14 mouse cellular contexts compared by ENCODE assay signal in genomic region chr7:132692719-132693118, GRCm38 (mm10).
DNase-seq lines count a peak whose midpoint lies in the region; ATAC-seq and TF ChIP-seq lines count a peak whose summit lies in the region.
"Had no signal": no experiment of that assay in that cellular context is flagged by ENCODE, and none has a peak within 500 bp of the region (broad histone marks: within the 10 kb centered on the region; RNA-seq: fewer than 3 reads in every experiment).

No protein-coding gene starts in this region.

- no peak overlapping the region for H3K9ac ChIP-seq in heart, embryonic 11.5 days (ENCODE audit: low read depth, low read length)
- no peak overlapping the region for H3K9ac ChIP-seq in heart, adult 2 months (ENCODE audit: low read depth, low read length)
- H3K9ac ChIP-seq: heart, embryonic 15.5 days; intestine, embryonic 15.5 days; liver, embryonic 13.5 days; neural tube, embryonic 12.5 days had no signal

- H3K9me3 ChIP-seq in heart, embryonic 11.5 days (replicated peaks; ENCODE audit: control insufficient read depth, low read length): no peaks in the 10 kb centered on the region
- H3K9me3 ChIP-seq: heart, embryonic 15.5 days; intestine, embryonic 15.5 days; liver, embryonic 13.5 days; neural tube, embryonic 12.5 days had no signal

- TF ChIP-seq POLR2A in heart, adult 2 months (IDR thresholded peaks at IDR 0.05; ENCODE audit: insufficient read depth, low read depth, low read length): no peak
- no peak for TF ChIP-seq POLR2A in lung, adult 2 months (IDR thresholded peaks at IDR 0.05; ENCODE audit: borderline replicate concordance, extremely low read depth, low read depth, low read length)

- no peak for TF ChIP-seq EP300 in heart, adult 2 months (IDR thresholded peaks at IDR 0.05; ENCODE audit: insufficient read depth, low read depth, low read length)

- H3K79me2 ChIP-seq in heart, adult 2 months (replicated peaks; ENCODE audit: control insufficient read depth, insufficient read depth, low read length): no peaks in the 10 kb centered on the region

- no peaks in the 10 kb centered on the region for H3K27me3 ChIP-seq in heart, embryonic 11.5 days (ENCODE audit: control insufficient read depth, insufficient read depth, low read length)
- no peaks in the 10 kb centered on the region for H3K27me3 ChIP-seq in heart, adult 2 months (ENCODE audit: control insufficient read depth, insufficient read depth, low read length)
- H3K27me3 ChIP-seq: heart, embryonic 15.5 days; intestine, embryonic 15.5 days; liver, embryonic 13.5 days; megakaryocyte, embryonic 14.5 days; neural tube, embryonic 12.5 days had no signal

- H3K36me3 ChIP-seq in heart, embryonic 11.5 days (ENCODE audit: control insufficient read depth, insufficient read depth, low read length): no peaks in the 10 kb centered on the region
- H3K36me3 ChIP-seq in heart, adult 2 months (ENCODE audit: control insufficient read depth, insufficient read depth, low read length): no peaks in the 10 kb centered on the region
- H3K36me3 ChIP-seq: heart, embryonic 15.5 days; intestine, embryonic 15.5 days; liver, embryonic 13.5 days had no signal

- 81% methylated on average over 9 of the region's 9 CpGs for WGBS in heart, embryonic 11.5 days (ENCODE audit: insufficient replicate concordance)
- WGBS in heart, adult 2 months: 80% methylated on average over 9 of the region's 9 CpGs
- 91% methylated on average over 9 of the region's 9 CpGs for WGBS in lung, adult 2 months

- 0 out of 2 replicates have a peak, but pooled peaks have one; percentile 20 for ATAC-seq in heart, embryonic 11.5 days (replicated peaks; ENCODE audit: insufficient number of reproducible peaks, low FRiP score, low TSS enrichment)
- ATAC-seq: intestine, embryonic 15.5 days had no signal

- H3K4me2 ChIP-seq in heart, embryonic 11.5 days: no peak overlapping the region
- H3K4me2 ChIP-seq: heart, embryonic 15.5 days; intestine, embryonic 15.5 days; liver, embryonic 13.5 days; neural tube, embryonic 12.5 days had no signal

- H3K4me1 ChIP-seq in heart, embryonic 11.5 days (ENCODE audit: control insufficient read depth, insufficient read depth, low read length): peaks cover 22% of the 10 kb centered on the region
- peaks cover 20% of the 10 kb centered on the region for H3K4me1 ChIP-seq in heart, adult 2 months (ENCODE audit: control insufficient read depth, insufficient read depth, low read length)
- H3K4me1 ChIP-seq in lung, adult 2 months (ENCODE audit: control insufficient read depth, insufficient read depth, low read length): peaks cover 14% of the 10 kb centered on the region

- DNase-seq in heart, adult 2 months: no peak
- DNase-seq in Muller cell, postnatal 12 days (ENCODE audit: inconsistent ontology term): peak; percentile 48
- DNase-seq in adipocyte (ENCODE audit: low spot score): peak; percentile 40
- DNase-seq in kidney, postnatal 25 days: peak; percentile 73 to 88
- no peak for DNase-seq in thymus, postnatal 36 days
- no peak for DNase-seq in lung, adult 2 months
- DNase-seq: liver, embryonic 13.5 days; spleen, adult 18-20 months; thymus, postnatal 4 days had no signal

- H3K27ac ChIP-seq in heart, embryonic 11.5 days (ENCODE audit: low read depth, low read length): no peak overlapping the region
- H3K27ac ChIP-seq in heart, adult 2 months: no peak overlapping the region
- H3K27ac ChIP-seq: heart, embryonic 15.5 days; intestine, embryonic 15.5 days; liver, embryonic 13.5 days; neural tube, embryonic 12.5 days had no signal

- intact Hi-C loops in heart, adult 2 months (cut with DNase I): no loop called here

- H3K4me3 ChIP-seq in heart, embryonic 11.5 days (ENCODE audit: low read depth, low read length): no peak overlapping the region
- no peak overlapping the region for H3K4me3 ChIP-seq in heart, adult 2 months
- no peak overlapping the region for H3K4me3 ChIP-seq in lung, adult 2 months (replicated peaks; ENCODE audit: extremely low read depth, low read depth, low read length)
- H3K4me3 ChIP-seq: heart, embryonic 15.5 days; intestine, embryonic 15.5 days; liver, embryonic 13.5 days; megakaryocyte, embryonic 14.5 days; neural tube, embryonic 12.5 days had no signal

- TF ChIP-seq CTCF in heart, adult 2 months (IDR thresholded peaks at IDR 0.05): no peak
- no peak for TF ChIP-seq CTCF in lung, adult 2 months (IDR thresholded peaks at IDR 0.05; ENCODE audit: insufficient read depth, low read length)

Comparison
In these comparisons a context has a peak if more than half of its experiments do, and no peak if none do; other contexts are left out.
1. DNase-seq: peak in Muller cell, postnatal 12 days (single experiment), adipocyte (single experiment) and kidney, postnatal 25 days (2 of 2); none in heart, adult 2 months (0 of 2), thymus, postnatal 36 days (0 of 2) and lung, adult 2 months (single experiment).